Mouse (Mus musculus): ENCODE results near the gene Lyst. TPM values are rescaled to one million over a fixed set of nuclear protein-coding genes. Genes with fewer than 3 reads are reported as not detected.
"Not testable (repeated sequence)": the region's sequence is repeated elsewhere in the genome, so short reads cannot be mapped to it uniquely, and the experiment has no call there.

The Lyst gene
- polyA plus RNA-seq, 1 experiment from 2014 or later, result 48.0 TPM

DNA sequence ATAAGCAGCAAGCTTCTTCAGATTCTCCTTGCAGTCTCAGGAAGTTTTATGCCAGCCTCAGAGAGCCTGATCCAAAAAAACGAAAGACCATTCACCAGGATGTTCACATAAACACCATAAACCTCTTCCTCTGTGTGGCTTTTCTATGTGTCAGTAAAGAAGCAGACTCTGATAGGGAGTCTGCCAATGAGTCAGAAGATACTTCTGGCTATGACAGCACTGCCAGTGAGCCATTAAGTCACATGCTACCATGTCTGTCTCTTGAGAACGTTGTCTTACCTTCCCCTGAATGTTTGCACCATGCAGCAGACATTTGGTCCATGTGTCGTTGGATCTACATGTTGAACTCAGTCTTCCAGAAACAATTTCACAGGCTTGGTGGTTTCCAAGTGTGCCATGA, 47.4 kb downstream of the Lyst start:
- Histone ChIP-seq H3K36me3 (ENCODE audit: inconsistent target) (peaks cover 55% of the 10 kb centered on the region), H3K27ac (peak overlapping the region; percentile 78), H3K4me3 (ENCODE audit: inconsistent target) (no peak overlapping the region), H3K79me2 (ENCODE audit: inconsistent target) (peaks cover 96% of the 10 kb centered on the region)
- 70% methylated on average over 3 of the region's 3 CpGs for WGBS (ENCODE audit: missing documents)

DNA sequence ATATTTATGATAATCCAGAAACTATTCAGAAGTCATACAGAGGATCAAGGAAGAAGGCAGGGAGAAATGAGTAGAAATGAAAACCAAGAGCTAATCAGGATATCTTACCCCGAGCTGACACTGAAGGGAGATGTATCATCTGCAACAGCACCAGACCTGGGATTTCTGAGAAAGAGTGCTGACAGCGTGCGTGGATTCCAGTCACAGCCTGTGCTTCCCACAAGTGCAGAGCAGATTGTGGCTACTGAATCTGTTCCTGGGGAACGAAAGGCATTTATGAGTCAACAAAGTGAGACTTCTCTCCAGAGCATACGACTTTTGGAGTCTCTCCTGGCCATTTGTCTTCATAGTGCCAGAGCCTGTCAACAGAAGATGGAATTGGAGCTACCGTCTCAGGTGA, 47.8 kb downstream of the Lyst start:
- H3K4me3 ChIP-seq (ENCODE audit: inconsistent target), result no peak overlapping the region
- peak overlapping the region; percentile 78 for H3K27ac ChIP-seq
- H3K79me2 ChIP-seq (ENCODE audit: inconsistent target), result peaks cover 96% of the 10 kb centered on the region
- WGBS (ENCODE audit: missing documents), result 96% methylated on average over 6 of the region's 6 CpGs
- H3K36me3 ChIP-seq (ENCODE audit: inconsistent target), result peaks cover 58% of the 10 kb centered on the region

DNA sequence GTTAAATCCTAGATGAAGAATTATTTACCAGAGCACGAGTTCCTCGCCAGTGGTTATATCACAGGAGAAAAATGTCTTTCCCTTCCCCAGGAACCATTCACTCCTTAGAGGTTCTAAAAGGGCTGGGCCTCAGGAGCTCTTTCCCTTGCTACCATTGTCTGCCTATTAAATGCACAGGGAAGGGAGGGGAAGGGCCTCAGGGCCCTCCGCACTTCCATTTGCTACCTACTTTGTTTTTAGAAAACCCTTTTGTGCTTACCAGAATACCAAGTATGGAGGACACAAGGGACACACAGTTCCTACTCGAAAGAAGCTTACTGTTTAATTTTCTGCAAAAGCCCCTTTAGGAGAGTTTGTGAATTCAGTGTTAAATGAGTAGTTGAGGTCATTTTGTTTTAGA, 48.5 kb downstream of the Lyst start:
- Histone ChIP-seq H3K79me2 (ENCODE audit: inconsistent target) (peaks cover 96% of the 10 kb centered on the region), H3K4me3 (ENCODE audit: inconsistent target) (no peak overlapping the region; the same call in 1 of the 2 replicates), H3K36me3 (ENCODE audit: inconsistent target) (peaks cover 58% of the 10 kb centered on the region), H3K27ac (peak overlapping the region; percentile 78)
- 100% methylated on average over 4 of the region's 4 CpGs for WGBS (ENCODE audit: missing documents)

DNA sequence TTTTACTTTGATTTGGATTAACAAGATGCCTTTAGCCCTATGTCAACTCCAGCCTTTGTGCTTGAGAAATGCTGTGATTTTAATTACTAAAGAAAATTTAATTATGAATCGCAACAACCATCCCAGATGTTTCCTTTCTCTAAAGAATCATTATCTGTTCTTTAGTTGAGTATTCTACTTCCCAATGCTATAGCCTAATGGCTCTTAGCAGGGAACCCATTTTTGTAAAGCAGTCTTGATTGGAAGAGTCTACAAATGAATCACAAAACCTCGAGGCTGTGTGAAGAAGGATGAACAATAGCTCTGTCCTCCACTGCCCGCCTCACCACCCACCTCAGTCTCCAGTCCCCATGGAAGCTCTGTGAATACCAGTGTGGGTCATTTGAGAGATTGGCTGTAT, 57.1 kb downstream of the Lyst start:
- Histone ChIP-seq H3K36me3 (ENCODE audit: inconsistent target) (peaks cover 85% of the 10 kb centered on the region), H3K4me3 (ENCODE audit: inconsistent target) (no peak overlapping the region), H3K79me2 (ENCODE audit: inconsistent target) (peaks cover 13% of the 10 kb centered on the region), H3K27ac (no peak overlapping the region)
- WGBS (ENCODE audit: missing documents), result 97% methylated on average over 3 of the region's 3 CpGs

DNA sequence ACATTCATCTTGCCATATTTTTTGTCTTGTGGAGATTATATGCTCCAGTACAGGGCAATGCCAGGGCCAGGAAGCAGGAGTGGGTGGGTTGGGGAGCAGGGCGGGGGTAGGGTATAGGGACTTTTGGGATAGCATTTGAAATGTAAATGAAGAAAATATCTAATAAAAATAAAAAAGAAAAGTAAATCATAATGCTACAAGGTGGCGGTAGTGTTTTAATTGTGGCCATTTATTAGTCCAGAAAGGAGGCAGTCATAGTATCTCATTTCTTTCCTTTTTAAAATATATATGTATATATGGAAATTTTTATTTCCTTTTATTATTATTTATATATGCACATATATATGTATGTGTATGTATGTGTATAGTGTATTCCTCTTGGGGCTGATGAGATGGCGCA, 65.3 kb downstream of the Lyst start:
- H3K79me2 ChIP-seq (ENCODE audit: inconsistent target), result no peaks in the 10 kb centered on the region
- no peak overlapping the region for H3K4me3 ChIP-seq (ENCODE audit: inconsistent target)
- peaks cover 72% of the 10 kb centered on the region for H3K36me3 ChIP-seq (ENCODE audit: inconsistent target)
- no peak overlapping the region for H3K27ac ChIP-seq
- 100% methylated on average over 2 of the region's 3 CpGs for WGBS (ENCODE audit: missing documents)

DNA sequence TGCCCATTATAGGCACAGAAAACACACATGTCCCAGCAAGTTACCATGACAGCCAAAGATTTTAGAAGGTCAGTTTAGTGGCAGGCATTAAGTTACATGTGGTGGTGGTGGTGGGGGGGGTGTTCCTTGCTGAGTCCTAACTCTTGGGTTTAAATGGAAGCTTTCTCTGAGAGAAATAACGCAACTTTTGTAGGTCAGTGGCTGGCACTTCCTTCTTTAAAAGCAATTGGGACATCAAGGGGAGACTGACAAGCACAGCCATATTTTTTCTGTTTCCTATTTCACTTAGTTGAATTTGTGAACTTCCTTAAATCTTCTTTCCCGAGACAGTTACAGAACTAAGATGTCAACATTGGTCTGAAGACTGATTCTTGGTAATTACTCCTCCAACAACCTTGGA, 75.9 kb downstream of the Lyst start:
- Histone ChIP-seq H3K36me3 (ENCODE audit: inconsistent target) (peaks cover 78% of the 10 kb centered on the region), H3K27ac (peak overlapping the region; percentile 17; the same call in 1 of the 2 replicates), H3K79me2 (ENCODE audit: inconsistent target) (peaks cover 22% of the 10 kb centered on the region; the same call in 1 of the 2 replicates)
- 6% methylated on average over 2 of the region's 2 CpGs for WGBS (ENCODE audit: missing documents)
- not testable (repeated sequence) for H3K4me3 ChIP-seq (ENCODE audit: inconsistent target)

DNA sequence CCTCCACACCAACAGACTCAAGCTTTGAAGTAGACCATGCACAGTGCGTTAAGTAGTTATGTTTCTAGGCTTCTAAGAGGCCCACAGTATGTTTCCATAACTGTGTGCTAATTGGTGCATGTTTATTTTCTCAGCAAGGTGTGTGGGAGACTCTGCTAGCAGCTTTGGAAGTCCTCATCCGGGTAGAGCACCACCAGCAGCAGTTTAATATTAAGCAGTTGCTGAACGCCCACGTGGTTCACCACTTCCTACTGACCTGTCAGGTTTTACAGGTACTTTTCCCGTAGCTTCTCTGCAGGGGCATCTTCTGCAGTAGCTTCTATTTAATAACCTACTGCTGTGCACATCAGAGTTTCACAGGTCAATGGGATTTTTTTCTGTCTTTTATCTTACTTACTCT, 80.5 kb downstream of the Lyst start:
- WGBS (ENCODE audit: missing documents), result 65% methylated on average over 5 of the region's 5 CpGs
- Histone ChIP-seq H3K27ac (no peak overlapping the region), H3K79me2 (ENCODE audit: inconsistent target) (peaks cover 22% of the 10 kb centered on the region; the same call in 1 of the 2 replicates), H3K36me3 (ENCODE audit: inconsistent target) (peaks cover 83% of the 10 kb centered on the region), H3K4me3 (ENCODE audit: inconsistent target) (no peak overlapping the region)

DNA sequence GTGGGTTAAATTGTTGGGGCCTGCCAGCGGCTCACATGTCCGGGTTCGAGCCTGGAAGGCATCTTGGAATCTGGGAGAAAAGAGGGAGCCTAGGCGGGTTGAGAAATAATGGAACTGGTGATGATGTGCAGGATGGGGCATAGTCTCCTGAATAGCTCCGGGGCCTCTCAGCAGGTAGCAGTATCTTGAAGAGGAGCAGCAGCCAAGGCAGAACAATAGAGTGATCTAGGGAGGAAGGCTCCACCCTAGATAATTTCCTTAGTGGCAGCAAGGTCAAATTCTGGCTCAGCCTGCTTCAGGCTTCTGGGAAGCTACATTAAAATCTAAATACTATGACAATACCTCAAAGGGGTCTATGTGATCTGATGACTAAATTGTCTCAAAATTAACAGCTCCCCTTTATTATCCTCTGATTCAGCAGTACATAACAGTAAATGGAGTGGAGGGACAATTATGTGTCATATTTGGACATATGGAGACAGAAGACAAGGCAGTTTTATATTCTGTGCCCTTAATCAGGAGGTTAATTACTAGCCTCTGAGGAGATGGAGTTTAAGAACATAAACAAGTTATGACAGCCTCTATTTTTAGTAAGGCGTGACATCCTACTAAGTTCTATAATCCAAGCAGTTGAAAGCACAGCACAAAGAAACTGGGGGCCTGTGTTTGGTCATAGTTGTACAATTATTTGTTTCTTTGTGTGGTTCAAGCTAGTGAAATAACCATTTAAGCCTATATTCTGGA, 81.6 kb downstream of the Lyst start:
- Histone ChIP-seq H3K79me2 (ENCODE audit: inconsistent target) (peaks cover 20% of the 10 kb centered on the region; the same call in 1 of the 2 replicates), H3K4me3 (ENCODE audit: inconsistent target) (no peak overlapping the region), H3K27ac (no peak overlapping the region), H3K36me3 (ENCODE audit: inconsistent target) (peaks cover 91% of the 10 kb centered on the region)
- 91% methylated on average over 6 of the region's 6 CpGs for WGBS (ENCODE audit: missing documents)

DNA sequence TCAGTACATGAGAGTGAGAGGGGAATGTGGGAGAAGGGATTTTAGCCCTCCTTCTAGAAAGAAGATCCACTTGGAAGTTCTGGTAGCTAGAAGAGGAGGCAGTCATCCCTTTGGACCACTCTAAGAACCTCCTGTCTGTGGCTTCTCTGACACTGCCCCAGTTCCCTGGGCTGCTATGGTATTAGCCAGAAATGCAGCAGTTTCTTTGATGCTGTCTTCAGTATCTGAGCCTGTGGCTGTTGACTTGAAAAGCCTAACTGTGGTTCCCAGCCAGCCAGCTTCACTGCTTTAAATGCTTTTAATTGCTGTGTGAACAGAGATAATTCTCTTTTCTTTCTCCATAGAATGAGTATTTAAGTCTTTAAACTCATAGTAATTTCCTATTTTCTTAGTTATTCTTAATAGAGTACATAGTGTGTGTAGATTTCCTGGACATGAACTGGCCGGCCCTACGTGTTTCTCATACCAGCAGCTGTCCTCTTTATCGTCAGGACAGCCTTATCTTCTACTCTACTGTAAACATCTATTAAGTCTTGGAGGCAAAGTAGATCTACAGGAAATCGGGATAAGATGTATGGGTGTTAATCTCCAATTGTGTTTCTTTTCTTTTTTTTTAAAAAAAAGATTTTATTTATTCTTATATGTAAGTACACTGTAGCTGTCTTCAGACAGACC, 84.6 kb downstream of the Lyst start:
- no peak overlapping the region for H3K27ac ChIP-seq
- peaks cover 5% of the 10 kb centered on the region; the same call in 1 of the 2 replicates for H3K79me2 ChIP-seq (ENCODE audit: inconsistent target)
- 88% methylated on average over 4 of the region's 4 CpGs for WGBS (ENCODE audit: missing documents)
- H3K36me3 ChIP-seq (ENCODE audit: inconsistent target), result peaks cover 89% of the 10 kb centered on the region
- no peak overlapping the region for H3K4me3 ChIP-seq (ENCODE audit: inconsistent target)

DNA sequence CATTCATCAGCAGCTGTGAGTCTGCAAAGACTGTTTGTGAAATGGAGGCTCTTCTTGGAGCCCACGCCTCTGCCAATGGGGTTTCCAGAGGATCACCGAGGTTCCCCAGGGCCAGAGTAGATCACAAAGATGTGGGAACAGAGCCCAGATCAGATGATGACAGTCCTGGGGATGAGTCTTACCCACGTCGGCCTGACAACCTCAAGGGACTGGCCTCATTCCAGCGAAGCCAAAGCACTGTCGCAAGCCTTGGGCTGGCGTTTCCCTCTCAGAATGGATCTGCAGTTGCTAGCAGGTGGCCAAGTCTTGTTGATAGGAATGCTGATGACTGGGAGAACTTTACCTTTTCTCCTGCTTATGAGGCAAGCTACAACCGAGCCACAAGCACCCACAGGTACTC, 87.7 kb downstream of the Lyst start:
- 67% methylated on average over 8 of the region's 8 CpGs for WGBS (ENCODE audit: missing documents)
- Histone ChIP-seq H3K27ac (no peak overlapping the region), H3K4me3 (ENCODE audit: inconsistent target) (no peak overlapping the region), H3K36me3 (ENCODE audit: inconsistent target) (peaks cover 84% of the 10 kb centered on the region), H3K79me2 (ENCODE audit: inconsistent target) (peaks cover 5% of the 10 kb centered on the region; the same call in 1 of the 2 replicates)

DNA sequence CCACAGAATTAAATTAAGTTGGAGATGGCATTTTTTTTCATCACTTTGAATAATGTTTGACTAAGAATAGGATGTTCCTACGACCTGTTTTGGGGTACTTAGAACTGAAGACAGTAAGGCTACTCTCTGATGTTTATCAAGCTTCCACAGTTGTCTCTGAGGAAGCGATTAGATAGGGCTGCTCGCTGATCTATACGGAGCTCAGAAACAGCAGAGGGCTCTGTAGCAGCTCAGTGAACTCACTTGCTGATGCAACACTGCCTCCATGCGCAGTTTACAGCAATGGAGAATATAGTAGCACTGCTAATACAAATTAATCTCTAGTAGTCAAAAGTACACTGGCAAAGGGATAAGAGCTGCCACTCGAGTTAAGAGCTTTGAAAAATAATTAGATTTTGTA, 91.4 kb downstream of the Lyst start:
- Histone ChIP-seq H3K27ac (no peak overlapping the region), H3K79me2 (ENCODE audit: inconsistent target) (peaks cover 5% of the 10 kb centered on the region; the same call in 1 of the 2 replicates), H3K36me3 (ENCODE audit: inconsistent target) (peaks cover 79% of the 10 kb centered on the region), H3K4me3 (ENCODE audit: inconsistent target) (no peak overlapping the region)
- 89% methylated on average over 6 of the region's 6 CpGs for WGBS (ENCODE audit: missing documents)

DNA sequence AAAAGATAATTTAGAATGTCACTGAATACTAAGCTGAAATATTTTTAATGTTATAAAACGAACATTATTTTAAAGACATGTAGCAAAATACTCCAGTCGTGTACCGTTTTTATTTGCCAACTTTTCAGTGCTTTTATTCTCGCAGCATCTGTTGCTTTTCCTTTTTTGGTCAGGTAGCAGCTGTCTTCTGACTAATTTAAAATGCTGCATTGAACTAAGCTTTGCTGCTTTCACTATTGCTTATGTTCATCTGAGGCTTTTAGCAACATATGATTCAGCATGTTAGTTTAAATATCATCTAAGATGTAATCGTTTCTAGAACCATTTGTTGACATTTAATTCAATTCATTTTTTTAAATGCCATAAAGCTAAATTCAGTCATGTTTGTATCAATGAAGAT, 113.3 kb downstream of the Lyst start:
- peaks cover 65% of the 10 kb centered on the region for H3K36me3 ChIP-seq (ENCODE audit: inconsistent target)

DNA sequence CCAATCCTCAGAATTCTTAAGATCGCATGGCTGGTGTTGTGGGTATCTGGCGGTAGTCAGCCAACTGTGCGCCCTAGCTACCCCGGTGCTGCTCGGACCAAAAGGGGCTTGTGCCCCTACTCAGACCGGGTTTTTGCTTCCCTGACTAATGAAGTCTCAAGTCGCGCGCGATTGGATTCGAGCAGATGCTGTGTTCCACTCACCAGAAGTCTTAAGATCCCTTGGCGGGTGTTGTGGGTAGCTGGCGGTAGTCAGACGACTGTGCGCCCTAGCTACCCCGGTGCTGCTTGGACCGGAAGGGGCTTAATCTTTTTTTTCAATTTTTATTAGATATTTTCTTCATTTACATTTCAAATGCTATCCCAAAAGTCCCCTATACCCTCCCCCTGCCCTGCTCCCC, 131.2 kb downstream of the Lyst start:
- not testable (repeated sequence) for H3K27ac ChIP-seq; H3K4me3 ChIP-seq (ENCODE audit: inconsistent target); H3K79me2 ChIP-seq (ENCODE audit: inconsistent target)
- 93% methylated on average over 15 of the region's 17 CpGs for WGBS (ENCODE audit: missing documents)
- peaks cover 23% of the 10 kb centered on the region for H3K36me3 ChIP-seq (ENCODE audit: inconsistent target)

More for the DNA sequence above, 113.3 kb downstream of the Lyst start:
- WGBS (ENCODE audit: missing documents), result 89% methylated on average over 3 of the region's 5 CpGs
- Histone ChIP-seq H3K27ac (no peak overlapping the region), H3K79me2 (ENCODE audit: inconsistent target) (no peaks in the 10 kb centered on the region; the same call in 1 of the 2 replicates), H3K4me3 (ENCODE audit: inconsistent target) (no peak overlapping the region)

DNA sequence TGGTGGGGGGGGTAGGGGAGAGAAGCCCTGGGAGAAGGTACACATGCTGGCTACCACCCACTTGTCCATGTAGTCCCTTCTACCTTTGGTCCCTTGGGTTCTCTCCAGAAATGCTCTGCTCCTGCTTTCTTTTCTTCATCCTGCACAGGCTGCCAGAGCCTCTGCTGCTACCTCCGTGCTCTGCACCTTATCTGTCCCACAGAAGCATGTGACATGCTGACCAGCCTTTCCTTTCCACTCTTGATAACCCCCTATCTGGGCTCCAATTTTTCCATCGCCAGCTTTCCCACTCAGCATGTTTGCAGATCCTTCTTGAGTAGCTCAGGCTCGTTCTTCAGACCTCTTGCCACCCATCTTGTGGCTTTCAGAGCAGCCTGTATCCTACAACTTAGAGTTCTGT, 133.1 kb downstream of the Lyst start:
- H3K79me2 ChIP-seq (ENCODE audit: inconsistent target), result no peaks in the 10 kb centered on the region
- no peak overlapping the region for H3K4me3 ChIP-seq (ENCODE audit: inconsistent target)
- WGBS (ENCODE audit: missing documents), result 92% methylated on average over 3 of the region's 3 CpGs
- H3K36me3 ChIP-seq (ENCODE audit: inconsistent target), result peaks cover 41% of the 10 kb centered on the region
- no peak overlapping the region for H3K27ac ChIP-seq

DNA sequence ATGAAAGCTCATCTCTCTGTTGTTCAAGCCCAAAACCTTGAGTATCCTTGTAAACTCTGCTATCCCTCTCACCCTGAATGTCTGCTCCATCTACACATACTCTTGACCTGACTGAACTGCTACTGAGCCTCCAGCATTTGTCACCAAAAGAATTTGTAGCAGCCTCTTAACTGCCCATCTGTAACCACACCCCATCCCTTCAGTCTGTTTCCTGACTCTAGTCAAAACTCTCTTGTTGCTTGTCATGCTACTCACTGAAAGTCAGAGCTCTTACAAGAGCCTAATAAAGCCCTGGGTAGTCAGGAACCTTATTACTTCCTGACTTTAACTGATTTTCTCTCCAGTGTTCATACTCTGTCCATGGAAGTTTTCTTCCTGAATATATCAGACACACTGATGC, 133.6 kb downstream of the Lyst start:
- H3K27ac ChIP-seq, result no peak overlapping the region
- no peaks in the 10 kb centered on the region for H3K79me2 ChIP-seq (ENCODE audit: inconsistent target)
- H3K36me3 ChIP-seq (ENCODE audit: inconsistent target), result peaks cover 43% of the 10 kb centered on the region
- no peak overlapping the region for H3K4me3 ChIP-seq (ENCODE audit: inconsistent target)
